Mouse (Mus musculus) lung, adult 2 months (tissue): Measurements from ENCODE around the gene Eps15.

Experiments
- CTCF ChIP-seq: fragments of 200-500 bp; IDR thresholded peaks from 2 replicates; pipeline ENCODE4 v1.5.1; 2011; ENCODE audit warnings: mild to moderate bottlenecking, low read length, control low read depth; ENCODE audit not compliant: insufficient read depth
- POLR2A ChIP-seq: fragments of 200-500 bp; IDR thresholded peaks from 2 replicates; pipeline ENCODE4 v1.6.1; 2011; ENCODE audit warnings: low read depth, mild to moderate bottlenecking, control low read depth, low read length, borderline replicate concordance; ENCODE audit errors: extremely low read depth

- no peak for TF ChIP-seq CTCF
- no peak for TF ChIP-seq POLR2A
These were observed 6.4 kb upstream of the Eps15 start for GRCm38 (mm10) chr4:109273586-109274240.
